Mouse (Mus musculus) CD8-positive naive resting alpha-beta T cell, adult 2 months (primary cell): ENCODE measurements at regions not wholly inside any gene's neighbourhood (a gene's known extent, or its start where the extent isn't known, plus 50 kb on each side); places are given as distances from the start of the nearest gene placed in this dataset.
"Not testable (repeated sequence)": the region's sequence is repeated elsewhere in the genome, so short reads cannot be mapped to it uniquely, and the experiment has no call there.

ENCODE experiments used
- DNase-seq, 2 experiments: peaks; one replicate each; pipeline ENCODE4 v3.0.0; 2022; ENCODE audit warnings: low read depth in 2 of 2, low spot score in 2 of 2

DNA sequence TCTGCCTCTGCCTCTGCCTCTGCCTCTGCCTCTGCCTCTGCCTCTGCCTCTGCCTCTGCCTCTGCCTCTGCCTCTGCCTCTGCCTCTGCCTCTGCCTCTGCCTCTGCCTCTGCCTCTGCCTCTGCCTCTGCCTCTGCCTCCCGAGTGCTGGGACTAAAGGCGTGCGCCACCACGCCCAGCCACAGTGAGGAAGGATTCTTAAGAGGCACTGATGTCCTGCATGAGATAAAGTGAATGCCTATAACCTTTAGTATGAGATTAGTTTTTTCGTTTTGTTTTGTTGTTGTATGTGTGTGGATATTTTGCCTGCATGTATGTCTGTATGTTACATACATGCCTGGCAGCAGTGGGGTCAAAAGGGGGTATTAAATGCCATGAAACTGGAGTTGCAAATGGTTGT lies 63.2 kb downstream of the Hlx start:
- DNase-seq = not testable (repeated sequence)

DNA sequence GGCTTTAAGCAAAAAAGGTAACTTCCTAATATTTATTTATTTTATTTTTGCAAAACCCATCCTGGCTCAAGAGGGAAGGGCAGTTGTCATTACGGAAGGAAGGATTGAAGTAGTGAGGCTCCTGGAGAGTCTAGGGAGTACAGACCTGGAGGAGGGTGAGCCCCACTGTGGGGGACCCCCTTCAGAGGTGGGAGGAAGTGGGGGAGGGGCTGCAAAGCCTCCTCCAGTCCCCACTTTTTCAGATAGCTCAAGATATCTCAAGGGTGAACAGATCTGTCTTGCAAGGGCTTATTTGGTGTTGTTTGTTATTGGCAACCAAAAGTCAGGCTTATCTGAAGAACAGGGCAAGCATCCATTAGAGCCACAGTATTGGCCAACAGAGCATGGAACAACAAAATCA lies 64.0 kb downstream of the Hlx start:
- DNase-seq = no peak

DNA sequence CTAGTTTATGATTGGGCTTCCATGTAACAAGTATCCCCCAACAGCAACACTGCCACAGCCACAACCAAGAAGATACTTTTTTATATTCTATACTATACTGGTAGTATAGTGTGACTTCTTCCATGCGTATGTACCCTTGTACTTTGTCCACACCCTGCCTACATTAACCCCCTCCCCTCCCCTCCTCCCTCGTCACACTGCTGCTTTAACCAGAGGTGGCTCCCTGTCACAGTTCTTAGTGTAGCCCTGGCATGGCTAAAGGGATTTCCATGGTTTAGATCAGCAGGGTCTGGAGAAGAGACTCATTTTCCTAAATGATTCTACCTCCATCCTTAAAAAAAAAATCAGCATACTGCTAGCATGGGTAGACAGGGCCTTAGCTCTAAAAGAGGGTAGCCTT lies 64.4 kb downstream of the Hlx start:
- no peak for DNase-seq

DNA sequence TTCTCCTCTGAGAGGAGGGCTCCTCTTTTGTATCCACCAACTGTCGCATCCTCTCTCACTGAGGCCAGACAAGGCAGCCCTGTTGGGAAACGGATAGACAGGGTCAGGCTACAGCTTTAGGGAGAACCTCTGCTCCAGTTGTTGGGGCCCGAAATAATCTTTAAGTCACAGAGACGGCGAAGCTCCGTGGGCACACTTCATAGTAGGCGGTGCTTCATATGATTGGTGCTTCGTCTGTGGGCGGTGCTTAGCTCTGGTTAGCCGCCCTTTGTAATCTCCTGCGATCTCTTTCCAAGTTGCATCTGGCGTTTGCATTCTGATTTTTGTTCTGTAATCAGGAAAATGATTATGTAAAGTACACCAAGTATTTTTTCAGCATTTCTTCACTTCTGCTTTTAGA lies 67.2 kb downstream of the Hlx start:
- no peak for DNase-seq

DNA sequence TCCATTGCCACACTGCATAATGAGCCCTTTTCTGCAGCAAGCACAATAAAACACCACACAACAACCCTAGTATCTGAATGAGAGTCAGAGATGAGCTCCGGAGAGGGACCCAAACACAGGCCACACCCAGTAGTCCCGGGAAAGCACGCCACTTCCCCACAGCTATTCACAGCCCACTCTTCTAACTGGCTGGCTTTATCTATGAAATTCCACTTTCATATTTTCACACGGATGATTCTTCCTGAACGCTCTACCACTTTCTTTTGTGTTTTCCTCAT lies 68.4 kb downstream of the Hlx start:
- DNase-seq = no peak

DNA sequence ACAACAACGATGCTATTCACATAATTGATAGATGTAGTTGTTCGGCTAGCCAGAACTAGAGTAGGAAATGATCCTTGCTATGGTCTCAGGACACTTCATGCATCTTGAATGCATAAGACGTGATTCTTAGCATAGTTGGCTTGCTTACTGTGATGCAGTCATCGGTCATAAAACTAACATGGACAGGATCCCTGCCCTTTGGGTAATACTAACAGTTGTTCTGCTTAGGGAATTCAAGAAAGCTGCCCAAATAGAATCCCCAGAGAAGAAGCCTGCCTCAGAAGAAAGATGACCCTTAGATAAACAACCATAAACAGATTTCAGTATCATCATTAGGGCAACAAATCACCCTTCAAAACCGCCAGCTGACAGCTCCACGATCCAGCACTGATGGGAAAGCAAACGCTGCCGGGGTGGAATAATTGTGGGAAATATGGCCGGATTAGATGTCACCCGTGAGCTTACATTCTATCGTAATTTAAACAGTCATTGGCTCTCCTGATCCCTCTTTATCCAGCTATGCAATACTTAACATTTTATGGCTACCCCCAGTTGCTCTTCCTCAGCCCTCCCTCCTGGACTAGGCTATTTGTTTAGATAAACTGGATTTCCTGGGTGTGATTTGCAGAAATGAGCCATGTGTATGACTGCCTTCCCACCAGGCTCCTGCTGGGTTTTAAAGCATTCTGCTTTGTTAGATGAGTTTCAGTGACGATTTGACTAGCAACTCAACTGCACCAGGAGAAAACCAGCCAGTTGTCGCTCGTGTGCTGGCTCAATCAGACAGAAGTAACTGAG lies 68.9 kb downstream of the Hlx start:
- DNase-seq = no peak

DNA sequence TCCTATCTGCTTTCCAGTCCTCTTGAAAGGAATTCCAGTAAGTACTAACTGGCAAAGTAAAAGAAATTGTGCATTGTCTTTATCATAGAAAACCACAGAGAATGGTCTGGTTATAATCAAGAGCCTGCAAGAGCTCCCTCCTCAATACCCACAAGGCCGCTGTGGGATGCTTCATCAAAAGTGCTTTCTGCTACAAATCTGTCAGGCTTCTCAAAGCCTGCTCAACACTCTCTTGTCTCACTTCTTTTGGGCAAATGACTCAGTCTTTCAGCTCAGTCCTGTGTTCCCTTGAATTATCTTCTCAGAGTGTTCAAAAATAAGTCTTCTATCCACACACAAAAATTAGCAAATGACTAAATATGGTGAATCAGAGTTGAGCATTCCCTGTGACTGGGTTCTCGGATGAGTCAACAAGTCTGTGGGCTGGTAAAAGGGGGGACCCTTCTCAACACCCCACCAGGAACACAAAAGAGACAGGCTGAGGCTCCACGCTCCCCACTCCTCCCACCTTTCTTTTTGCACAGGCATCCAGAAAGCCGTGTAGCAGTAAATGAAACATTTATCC lies 81.8 kb downstream of the Hlx start:
- no peak for DNase-seq

DNA sequence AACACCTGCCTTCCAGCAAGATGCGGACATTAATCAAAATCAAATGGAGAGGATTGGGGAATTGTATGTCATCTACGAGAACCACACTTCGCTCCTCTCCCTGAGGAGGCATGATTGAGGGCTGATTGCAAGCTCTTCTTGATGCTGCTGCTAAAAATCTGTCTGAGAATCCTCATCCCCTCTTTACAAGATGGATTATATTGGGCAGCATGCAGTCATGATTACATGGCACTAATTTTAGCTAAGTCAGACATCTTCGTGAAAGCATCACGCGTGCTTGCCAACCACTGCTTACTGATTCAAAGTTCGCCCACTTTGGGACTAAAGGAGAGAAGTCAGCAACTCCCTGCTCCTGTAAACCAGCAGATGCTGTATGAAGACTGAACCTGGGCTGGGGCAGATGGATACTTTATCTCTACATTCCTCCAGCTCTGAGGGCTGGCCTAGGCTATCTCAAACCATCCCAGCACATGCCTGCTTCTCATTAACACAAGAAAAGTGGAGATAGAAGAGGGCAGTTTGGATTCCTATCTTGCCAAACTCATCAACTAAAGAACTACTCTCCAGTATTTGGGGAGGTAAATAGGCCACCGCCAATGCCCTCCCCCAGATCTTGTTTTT lies 84.4 kb downstream of the Hlx start:
- DNase-seq = no peak

DNA sequence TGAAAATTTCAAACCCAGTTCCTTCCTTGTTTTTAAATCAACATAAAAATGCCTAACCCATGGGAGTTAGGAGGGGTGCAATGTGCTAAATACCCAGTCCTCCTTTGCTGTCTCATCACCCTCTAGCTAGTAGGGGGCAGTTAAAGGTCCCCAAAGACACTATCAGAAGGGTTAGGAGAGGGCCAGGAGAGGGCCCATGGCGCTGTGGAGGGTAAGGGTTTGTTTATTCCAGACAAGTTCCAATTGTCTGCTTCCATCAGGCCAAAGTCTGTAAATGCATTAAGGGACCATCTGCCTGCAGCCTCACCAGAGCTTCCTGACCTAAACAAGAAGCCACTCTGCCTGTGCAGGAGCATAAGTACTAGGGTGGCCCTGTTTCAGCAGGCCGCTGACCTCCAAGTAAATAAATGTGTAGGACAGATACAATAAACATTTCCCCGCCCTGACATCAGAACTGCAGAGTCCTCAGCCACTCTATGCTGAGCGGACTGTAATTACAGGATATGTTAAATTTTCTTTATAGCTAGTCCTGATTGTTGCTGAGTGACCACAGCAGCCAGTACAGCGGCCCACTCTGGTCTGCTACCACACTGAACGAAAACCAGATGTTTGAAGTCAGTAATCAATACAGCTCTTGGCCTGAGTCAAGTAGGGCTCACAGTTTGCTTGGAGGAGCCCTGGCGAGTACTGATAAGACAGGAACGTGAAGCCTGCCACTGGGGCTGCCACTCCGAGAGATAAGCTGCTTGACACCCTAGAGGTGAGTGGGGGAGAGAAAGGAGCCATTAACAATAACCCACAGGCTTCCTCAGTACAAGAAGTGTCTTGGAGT lies 87.4 kb downstream of the Hlx start:
- no peak for DNase-seq

DNA sequence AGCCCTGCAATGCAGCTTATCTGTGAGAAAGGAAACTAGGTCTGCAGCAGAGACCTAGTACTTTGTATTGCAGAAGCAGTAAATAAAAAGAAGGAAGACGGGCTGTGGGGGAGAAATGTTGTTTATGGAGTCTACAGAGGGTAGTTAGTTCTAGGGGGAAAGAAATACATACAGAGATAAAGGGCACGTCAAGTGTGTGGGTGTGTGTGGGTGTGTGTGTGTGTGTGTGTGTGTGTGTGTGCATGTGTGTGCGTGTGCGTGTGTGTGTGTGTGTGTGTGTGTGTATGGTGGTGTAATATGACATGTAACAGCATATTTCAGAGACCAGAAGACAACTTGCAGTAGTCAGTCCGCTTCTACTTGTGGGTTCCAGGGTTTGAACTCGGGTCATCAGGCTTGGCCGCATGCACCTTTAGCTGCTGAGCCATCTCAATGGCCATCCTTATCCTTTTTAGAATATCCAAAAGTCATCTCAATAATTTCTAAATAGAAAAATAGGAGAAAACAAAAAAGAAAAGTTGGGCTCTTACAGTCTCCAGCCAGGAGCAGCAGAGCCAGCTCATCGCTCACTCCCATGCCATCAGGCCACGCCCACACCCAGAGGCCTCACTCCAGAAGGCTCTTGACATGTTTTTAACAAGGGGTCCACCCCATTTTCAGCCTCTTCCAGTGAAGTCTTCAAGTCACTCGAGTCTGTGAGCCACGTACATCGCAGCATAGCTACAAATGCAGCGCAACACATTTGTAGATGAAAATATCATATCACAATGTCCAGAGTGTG lies 101.5 kb downstream of the Hlx start:
- DNase-seq = no peak

DNA sequence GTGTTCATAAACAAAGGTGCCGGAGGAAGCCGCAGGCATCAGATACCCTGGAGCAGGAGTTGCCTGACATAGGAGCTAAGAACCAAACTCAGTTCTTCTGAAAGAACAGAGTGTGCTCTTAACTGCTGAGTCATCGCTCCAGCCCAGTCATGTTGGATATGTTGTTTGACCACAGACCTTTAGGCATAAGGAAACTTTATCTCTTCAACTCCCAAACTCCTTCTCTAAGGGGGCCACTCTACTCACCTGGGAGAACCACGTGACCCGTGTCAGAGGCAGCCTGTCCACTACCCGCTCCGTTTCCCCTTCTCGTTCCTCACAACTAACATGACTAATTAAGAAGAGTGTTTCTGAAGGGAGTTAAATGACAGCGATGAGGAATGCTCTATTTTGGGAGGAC lies 103.2 kb downstream of the Hlx start:
- DNase-seq = no peak

DNA sequence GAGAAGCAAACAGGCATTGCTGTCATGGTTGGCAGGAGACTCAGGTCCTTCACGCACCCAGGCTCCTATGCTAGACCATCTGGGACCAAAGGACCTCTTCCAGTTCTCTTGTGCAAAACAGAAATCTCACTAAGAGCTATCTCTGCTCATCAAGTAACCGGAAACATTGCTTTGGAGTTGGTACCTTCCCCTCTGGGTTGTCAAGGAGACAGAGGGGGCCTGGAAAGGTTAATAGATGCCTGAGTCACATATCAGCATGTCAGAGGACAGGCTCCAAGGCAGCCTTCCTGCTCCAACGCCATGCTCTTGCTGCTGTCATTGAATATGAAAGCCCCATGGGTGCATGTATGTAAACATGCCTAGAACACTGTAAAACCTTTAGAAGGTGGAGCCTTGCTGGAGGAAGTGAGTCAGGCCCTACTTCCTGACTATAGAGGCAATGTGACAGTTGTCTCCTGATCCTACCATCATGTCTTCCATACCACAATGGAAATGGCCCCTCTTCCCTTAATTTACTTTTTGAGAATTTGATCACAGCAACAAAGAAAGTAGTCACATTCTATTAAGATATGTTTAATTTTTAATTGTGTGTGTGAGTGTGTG lies 103.8 kb downstream of the Hlx start:
- no peak for DNase-seq

DNA sequence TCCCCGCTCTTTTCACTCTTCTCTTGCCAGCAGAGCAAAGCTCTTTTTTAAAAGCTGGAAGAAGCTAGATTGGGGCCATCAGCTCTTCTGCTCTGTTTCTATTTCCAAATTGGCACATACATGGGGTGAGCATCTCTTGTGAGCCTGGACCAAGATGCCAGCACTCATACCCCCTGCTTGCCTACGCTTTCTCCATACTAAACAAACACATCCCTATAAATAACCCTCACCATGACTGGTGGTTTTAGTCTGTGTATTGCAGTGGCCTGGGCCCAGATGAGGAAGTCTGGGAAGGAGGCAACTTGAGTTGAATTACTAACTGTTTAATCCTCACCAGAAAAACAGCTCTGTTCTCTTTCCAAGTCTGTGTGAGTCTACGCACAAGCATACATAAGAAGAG lies 110.0 kb downstream of the Hlx start:
- no peak for DNase-seq

DNA sequence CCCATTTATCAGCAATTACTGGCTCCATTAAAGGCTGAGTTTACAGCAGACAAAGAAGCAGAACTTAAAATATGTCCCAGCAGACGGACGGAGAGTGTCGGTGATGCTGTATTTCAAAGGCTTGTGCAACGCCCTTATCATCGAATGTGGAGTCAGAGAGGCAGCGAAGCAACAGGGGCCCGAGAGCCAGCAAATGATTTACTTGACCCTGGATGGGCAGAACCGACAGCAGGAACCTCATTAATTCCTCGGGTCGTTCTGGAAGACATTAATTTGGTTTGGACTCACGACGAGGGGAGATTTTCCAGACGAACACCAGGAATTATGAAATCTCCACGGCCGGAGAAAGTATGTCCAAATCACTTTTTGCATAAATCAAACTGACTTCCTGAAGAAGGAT lies 110.5 kb downstream of the Hlx start:
- DNase-seq = no peak

DNA sequence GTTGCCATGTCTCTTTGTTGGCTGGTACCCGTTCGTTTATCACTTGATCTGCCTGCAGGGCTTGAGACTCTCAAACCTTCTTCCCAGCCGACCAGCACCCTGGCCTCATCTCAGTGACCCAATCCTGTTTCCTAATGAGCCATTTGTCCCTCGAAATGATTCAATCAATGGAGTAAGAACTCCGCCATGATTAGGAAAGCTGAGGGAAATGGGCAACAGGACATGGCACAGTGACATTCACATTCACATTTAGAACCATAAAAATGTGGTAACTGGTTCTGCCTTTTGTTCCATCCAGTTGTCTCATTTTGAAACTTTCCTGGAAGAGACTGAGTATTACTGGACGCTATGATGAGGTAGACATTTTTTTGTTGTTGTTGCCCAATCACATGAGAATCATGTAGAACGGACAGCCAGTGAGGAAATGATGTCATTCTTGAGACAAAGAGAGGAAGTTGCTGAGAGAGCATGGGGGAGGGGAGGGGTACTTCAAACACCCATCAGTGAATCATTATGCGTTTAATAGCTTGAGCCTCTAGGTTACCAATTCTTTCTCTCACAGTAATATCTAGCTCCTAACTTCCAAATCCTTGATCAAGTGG lies 114.5 kb downstream of the Hlx start:
- DNase-seq = no peak

DNA sequence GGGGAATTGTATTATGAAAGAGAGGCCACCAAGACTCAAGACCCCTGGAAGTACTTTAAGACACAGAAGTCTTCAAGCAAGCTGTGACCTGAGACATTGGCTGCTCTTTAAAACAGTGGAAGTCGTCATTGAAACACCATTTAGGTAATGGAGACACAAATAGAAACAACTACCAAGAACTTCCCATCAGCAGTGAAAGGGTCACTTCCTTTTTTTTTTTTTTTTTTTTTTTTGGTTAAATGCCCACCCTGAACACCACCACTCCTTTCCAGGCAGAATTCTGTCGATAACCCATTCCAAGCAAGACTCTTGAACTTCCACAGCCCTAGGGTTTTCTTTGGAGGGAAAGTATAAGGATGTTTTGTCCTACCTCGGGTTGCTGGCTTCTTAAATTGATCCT lies 116.4 kb downstream of the Hlx start:
- no peak for DNase-seq

DNA sequence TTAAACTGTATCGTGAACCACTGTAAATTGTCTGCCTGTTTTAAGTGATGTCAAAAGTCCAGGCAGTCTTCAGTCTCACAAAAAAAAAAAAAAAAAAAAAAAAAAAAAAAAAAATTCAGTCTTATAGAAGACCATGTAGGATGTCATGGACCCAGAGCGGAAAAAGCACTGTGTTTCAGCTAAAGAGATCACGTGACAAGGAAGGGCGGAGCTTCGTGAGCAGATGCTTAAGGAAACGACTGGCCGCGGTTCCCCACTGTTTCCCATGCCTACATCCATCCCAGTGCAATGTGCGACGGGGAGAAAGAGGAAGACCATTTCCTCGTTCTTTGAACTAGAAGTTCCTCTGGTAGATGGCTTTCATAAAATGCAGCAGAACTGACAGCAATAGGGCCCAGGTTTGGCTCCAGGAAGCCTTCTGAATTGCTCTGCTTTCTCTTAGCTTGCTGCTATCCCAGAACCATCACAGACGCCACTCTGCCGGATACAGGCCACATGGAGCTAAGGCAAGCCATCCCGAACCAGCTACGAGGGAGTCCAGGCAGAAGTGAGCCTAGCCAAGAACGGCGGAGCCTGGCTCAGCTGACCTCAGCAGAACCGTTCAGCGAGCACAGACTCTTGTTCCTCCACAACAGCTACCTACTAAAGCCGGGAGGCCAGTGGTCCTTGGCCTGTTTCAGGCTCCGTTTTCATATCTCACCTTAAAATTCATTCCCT lies 117.6 kb downstream of the Hlx start:
- no peak for DNase-seq

DNA sequence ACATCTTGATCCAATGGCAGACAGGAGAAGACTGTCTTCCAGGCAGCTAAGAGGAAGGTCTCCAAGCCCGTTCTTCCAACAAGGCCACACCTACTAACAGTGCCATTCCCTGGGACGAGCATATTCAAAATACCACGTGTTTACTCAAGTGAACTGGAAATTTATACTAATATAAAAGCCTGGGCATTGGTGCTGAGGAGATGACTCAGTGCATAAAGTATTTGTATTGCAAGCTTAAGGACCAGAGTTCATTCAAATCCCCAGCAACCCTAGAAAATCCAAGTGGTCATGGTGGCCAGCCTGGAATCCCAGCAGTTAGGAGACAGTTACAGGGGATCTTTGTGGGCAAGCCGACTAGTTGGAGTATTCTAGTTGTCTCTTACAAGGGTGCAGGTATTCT lies 119.5 kb downstream of the Hlx start:
- DNase-seq = no peak

DNA sequence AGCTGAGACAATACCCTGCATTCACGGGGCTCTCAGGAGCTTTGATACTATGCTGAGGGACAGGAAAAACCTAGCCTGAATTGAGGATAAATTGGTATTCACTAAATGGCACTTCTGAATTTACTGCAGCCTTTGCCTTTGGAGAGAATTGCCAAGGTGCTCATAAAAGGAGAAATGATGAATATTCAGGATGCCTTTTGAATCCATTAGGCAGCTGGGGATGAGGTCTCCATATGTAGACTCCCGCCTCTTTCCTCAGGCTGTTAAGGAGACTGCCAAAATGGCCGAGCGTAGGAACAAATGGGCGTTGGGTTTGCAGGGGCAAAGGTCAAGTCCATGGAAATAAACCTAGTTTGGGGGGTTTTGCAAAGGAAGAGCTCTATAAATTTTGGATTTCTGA lies 123.5 kb downstream of the Hlx start:
- DNase-seq = no peak

DNA sequence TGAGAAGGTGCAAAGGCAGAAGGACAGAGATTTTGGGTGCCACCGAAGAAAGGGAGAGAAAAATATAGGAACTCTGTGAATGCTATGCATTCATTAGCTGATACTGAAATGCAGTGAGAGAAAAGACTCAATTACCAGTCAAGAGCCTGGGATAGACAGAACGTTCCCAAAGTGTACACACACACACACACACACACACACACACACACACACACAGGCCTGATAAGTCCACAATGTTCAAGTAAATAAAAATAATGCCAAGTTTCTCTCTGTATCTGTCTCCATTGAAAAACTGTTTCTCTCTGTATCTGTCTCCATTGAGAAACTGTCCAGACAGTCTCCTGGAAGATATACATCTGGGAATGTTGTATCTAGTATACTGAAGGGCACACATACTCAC lies 124.1 kb downstream of the Hlx start:
- DNase-seq = no peak
